Mouse (Mus musculus): ENCODE measurements around the gene Atg16l2. TPM values are rescaled to one million over a fixed set of nuclear protein-coding genes. Genes with fewer than 3 reads are reported as not detected.

Gene Atg16l2
- 8.5 and 14.8 TPM in 2 replicates for polyA plus RNA-seq (2014; fragmentation: Nextera tagmentation; extraction: Ambion mirVana)

GRCm38 (mm10) chr7:101301881-101302456 lies at the start of gene Atg16l2:
Gene Atg16l2, minus strand, starts transcription at chr7:101302251.
- peaks cover 7% of the 10 kb centered on the region; the same call in 1 of the 2 replicates for H3K27me3 ChIP-seq (ENCODE audit: control insufficient read depth, insufficient read depth, low read length)
- peak within 1 kb of the TSS; percentile 65 for H3K4me3 ChIP-seq (ENCODE audit: low read depth, low read length)
- ATAC-seq (ENCODE audit: low FRiP score) (peak; percentile 96), DNase-seq (ENCODE audit: low spot score, missing footprints) (peak; percentile 99)
- no peaks in the 10 kb centered on the region for H3K36me3 ChIP-seq (ENCODE audit: control insufficient read depth, insufficient read depth, low read length)
- peak within 1 kb of the TSS; percentile 65 for H3K4me2 ChIP-seq
- peak within 1 kb of the TSS; percentile 48 for H3K27ac ChIP-seq (ENCODE audit: low read depth, low read length)
- no peaks in the 10 kb centered on the region for H3K9me3 ChIP-seq (ENCODE audit: control insufficient read depth, low read length)
- under 1% methylated on average over 39 of the region's 39 CpGs for WGBS
- peaks cover 16% of the 10 kb centered on the region for H3K4me1 ChIP-seq (ENCODE audit: control insufficient read depth, insufficient read depth, low read length)
- peak within 1 kb of the TSS; percentile 57 for H3K9ac ChIP-seq (ENCODE audit: low read length)

DNA sequence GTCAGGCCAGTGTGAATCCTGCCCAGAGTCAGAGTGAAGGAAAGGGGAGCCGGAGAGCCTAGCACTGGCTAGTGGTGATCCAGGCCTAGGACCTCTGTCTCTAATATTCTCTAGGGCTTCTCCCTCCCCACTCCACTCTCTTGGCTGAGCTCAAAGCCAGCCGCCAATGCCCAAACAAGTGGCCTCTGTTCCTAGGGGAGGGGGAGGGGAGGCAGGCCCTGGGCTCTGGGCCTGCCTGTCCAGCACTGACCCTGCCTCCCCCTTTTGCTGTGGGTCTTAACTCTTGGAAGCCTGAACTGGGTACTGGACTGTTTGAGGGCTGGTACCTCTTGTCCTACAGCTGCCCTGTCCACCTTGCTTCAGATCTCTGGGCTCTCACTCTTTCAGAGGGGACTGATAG lies 47.8 kb upstream of the Atg16l2 start:
- peaks cover 8% of the 10 kb centered on the region for H3K27me3 ChIP-seq (ENCODE audit: control insufficient read depth, insufficient read depth, low read length)
- H3K4me1 ChIP-seq (ENCODE audit: control insufficient read depth, insufficient read depth, low read length): peaks cover 5% of the 10 kb centered on the region; the same call in 1 of the 2 replicates
- 28% methylated on average over 2 of the region's 2 CpGs for WGBS
- DNase-seq (ENCODE audit: low spot score, missing footprints): no peak
- no peak for ATAC-seq (ENCODE audit: low FRiP score)
- no peak overlapping the region for H3K9ac ChIP-seq (ENCODE audit: low read length)
- no peak overlapping the region for H3K4me3 ChIP-seq (ENCODE audit: low read depth, low read length)
- H3K27ac ChIP-seq (ENCODE audit: low read depth, low read length): no peak overlapping the region
- H3K4me2 ChIP-seq: no peak overlapping the region
- H3K36me3 ChIP-seq (ENCODE audit: control insufficient read depth, insufficient read depth, low read length): no peaks in the 10 kb centered on the region
- H3K9me3 ChIP-seq (ENCODE audit: control insufficient read depth, low read length): no peaks in the 10 kb centered on the region

DNA sequence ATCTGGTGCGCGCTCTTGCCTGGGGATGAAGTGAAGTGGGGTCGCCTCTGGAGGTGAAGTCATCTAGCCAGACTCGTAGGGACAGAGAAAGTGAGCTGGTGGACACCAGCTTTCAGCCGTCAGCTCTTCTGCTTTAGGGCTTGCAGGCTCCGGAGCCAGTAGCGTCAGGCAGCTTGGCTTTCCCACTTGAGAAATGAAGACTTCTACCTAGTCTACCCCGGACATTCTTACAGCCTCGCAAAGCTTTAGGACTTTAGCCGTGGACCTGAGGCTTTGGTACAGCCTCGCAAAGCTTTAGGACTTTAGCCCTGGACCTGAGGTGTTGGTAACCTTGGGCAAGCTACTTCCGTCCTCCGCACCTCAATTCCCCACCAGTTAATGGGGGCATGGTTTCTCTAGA lies 46.3 kb upstream of the Atg16l2 start:
- Histone ChIP-seq H3K4me3 (ENCODE audit: low read depth, low read length) (peak overlapping the region; percentile 48), H3K27ac (ENCODE audit: low read depth, low read length) (no peak overlapping the region), H3K4me2 (peak overlapping the region; percentile 96), H3K36me3 (ENCODE audit: control insufficient read depth, insufficient read depth, low read length) (no peaks in the 10 kb centered on the region), H3K9ac (ENCODE audit: low read length) (peak overlapping the region; percentile 59), H3K9me3 (ENCODE audit: control insufficient read depth, low read length) (no peaks in the 10 kb centered on the region), H3K4me1 (ENCODE audit: control insufficient read depth, insufficient read depth, low read length) (peaks cover 5% of the 10 kb centered on the region; the same call in 1 of the 2 replicates), H3K27me3 (ENCODE audit: control insufficient read depth, insufficient read depth, low read length) (peaks cover 8% of the 10 kb centered on the region)
- DNase-seq (ENCODE audit: low spot score, missing footprints): peak; percentile 91
- ATAC-seq (ENCODE audit: low FRiP score): peak; percentile 28
- 2% methylated on average over 13 of the region's 13 CpGs for WGBS

DNA sequence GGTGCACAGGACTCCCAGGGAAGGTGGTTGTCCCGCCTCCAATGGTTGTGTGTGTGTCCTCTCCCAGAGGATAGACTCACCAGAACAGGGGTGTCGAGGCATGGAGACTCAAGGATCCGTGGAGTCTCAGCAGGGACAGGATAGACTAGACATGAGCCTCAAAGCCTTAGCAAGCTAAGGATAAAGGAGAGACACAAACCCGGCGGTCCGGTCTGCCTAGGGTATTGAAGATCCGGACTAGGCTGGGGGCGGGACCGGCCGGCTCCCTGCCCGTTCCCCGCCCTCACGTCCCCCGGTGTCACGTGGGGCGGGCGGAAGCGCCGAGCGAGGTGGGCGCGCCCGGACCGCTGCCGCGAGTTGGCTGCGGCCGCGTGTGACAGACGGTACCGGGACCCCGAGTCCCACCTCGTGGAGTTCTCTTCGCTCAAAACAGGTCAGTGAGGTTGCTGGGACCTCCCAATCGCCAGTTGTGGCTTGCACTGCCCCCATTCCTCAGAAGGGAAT lies 45.8 kb upstream of the Atg16l2 start, which contains the start of gene Arap1:
Arap1 (plus strand) TSS at position 301 of the 504 bp plus-strand sequence.
- H3K9ac ChIP-seq (ENCODE audit: low read length): peak within 1 kb of the TSS; percentile 59
- no peaks in the 10 kb centered on the region for H3K36me3 ChIP-seq (ENCODE audit: control insufficient read depth, insufficient read depth, low read length)
- H3K4me1 ChIP-seq (ENCODE audit: control insufficient read depth, insufficient read depth, low read length): peaks cover 5% of the 10 kb centered on the region; the same call in 1 of the 2 replicates
- H3K27ac ChIP-seq (ENCODE audit: low read depth, low read length): no peak within 1 kb of the TSS
- H3K4me3 ChIP-seq (ENCODE audit: low read depth, low read length): peak within 1 kb of the TSS; percentile 48
- peak within 1 kb of the TSS; percentile 96 for H3K4me2 ChIP-seq
- DNase-seq (ENCODE audit: low spot score, missing footprints) (peak; percentile 95), ATAC-seq (ENCODE audit: low FRiP score) (peak; percentile 74)
- H3K27me3 ChIP-seq (ENCODE audit: control insufficient read depth, insufficient read depth, low read length): peaks cover 8% of the 10 kb centered on the region
- H3K9me3 ChIP-seq (ENCODE audit: control insufficient read depth, low read length): no peaks in the 10 kb centered on the region
- WGBS: under 1% methylated on average over 35 of the region's 35 CpGs

DNA sequence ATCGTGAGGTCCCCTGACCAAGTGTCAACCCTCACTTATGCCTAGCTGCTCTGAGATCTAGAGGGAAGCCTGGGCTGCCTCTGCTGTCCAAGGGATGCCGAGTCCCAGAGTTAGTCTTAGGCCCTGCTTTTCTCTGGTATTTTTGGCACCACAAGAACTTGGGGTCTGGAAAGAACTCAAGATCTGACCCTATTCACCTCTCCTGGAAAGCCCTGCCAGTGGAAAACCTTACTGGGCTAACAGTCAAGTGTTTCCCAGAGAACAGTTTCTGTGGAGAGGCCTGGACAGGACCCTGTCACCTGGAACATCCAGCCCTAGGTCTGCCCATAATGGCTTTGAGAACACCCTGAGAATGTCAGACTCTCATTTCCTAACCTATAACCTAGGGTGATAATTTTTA lies 44.9 kb upstream of the Atg16l2 start:
- no peaks in the 10 kb centered on the region for H3K9me3 ChIP-seq (ENCODE audit: control insufficient read depth, low read length)
- no peaks in the 10 kb centered on the region for H3K36me3 ChIP-seq (ENCODE audit: control insufficient read depth, insufficient read depth, low read length)
- no peak overlapping the region for H3K9ac ChIP-seq (ENCODE audit: low read length)
- ATAC-seq (ENCODE audit: low FRiP score) (no peak), DNase-seq (ENCODE audit: low spot score, missing footprints) (no peak)
- no peak overlapping the region for H3K27ac ChIP-seq (ENCODE audit: low read depth, low read length)
- no peak overlapping the region for H3K4me2 ChIP-seq
- H3K27me3 ChIP-seq (ENCODE audit: control insufficient read depth, insufficient read depth, low read length): peaks cover 8% of the 10 kb centered on the region
- H3K4me1 ChIP-seq (ENCODE audit: control insufficient read depth, insufficient read depth, low read length): peaks cover 5% of the 10 kb centered on the region; the same call in 1 of the 2 replicates
- 68% methylated on average over 2 of the region's 2 CpGs for WGBS
- no peak overlapping the region for H3K4me3 ChIP-seq (ENCODE audit: low read depth, low read length)

- Histone ChIP-seq H3K27me3 (ENCODE audit: control insufficient read depth, insufficient read depth, low read length) (peaks cover 8% of the 10 kb centered on the region), H3K9me3 (ENCODE audit: control insufficient read depth, low read length) (no peaks in the 10 kb centered on the region), H3K36me3 (ENCODE audit: control insufficient read depth, insufficient read depth, low read length) (no peaks in the 10 kb centered on the region), H3K4me2 (no peak overlapping the region), H3K27ac (ENCODE audit: low read depth, low read length) (no peak overlapping the region), H3K4me3 (ENCODE audit: low read depth, low read length) (no peak overlapping the region), H3K4me1 (ENCODE audit: control insufficient read depth, insufficient read depth, low read length) (peaks cover 4% of the 10 kb centered on the region; the same call in 1 of the 2 replicates), H3K9ac (ENCODE audit: low read length) (no peak overlapping the region)
- DNase-seq (ENCODE audit: low spot score, missing footprints) (no peak), ATAC-seq (ENCODE audit: low FRiP score) (no peak)
- WGBS: 73% methylated on average over 4 of the region's 4 CpGs
Measured at GRCm38 (mm10) chr7:101344892-101345291, 42.8 kb upstream of the Atg16l2 start.

DNA sequence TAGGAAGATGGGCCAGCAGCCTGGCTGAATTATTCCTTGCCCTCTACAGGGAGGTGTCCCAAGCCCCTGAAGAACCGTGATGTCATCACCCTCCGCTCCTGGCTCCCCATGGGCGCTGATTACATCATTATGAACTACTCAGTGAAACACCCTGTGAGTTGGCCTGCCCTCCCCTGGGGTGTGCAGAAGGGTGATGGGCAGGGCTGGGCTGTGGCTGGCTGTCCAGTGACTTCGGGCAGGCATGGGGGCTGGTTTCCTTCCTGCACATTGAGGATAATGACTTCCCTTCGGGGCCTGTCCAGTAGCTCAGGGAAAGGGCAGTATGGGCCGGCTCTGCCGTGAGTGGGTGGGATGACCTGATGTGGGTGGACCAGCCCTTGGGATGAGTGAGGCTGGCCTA lies 41.1 kb upstream of the Atg16l2 start:
- Histone ChIP-seq H3K4me2 (no peak overlapping the region), H3K9ac (ENCODE audit: low read length) (no peak overlapping the region), H3K36me3 (ENCODE audit: control insufficient read depth, insufficient read depth, low read length) (no peaks in the 10 kb centered on the region), H3K4me3 (ENCODE audit: low read depth, low read length) (no peak overlapping the region), H3K27me3 (ENCODE audit: control insufficient read depth, insufficient read depth, low read length) (no peaks in the 10 kb centered on the region), H3K4me1 (ENCODE audit: control insufficient read depth, insufficient read depth, low read length) (no peaks in the 10 kb centered on the region; the same call in 1 of the 2 replicates), H3K9me3 (ENCODE audit: control insufficient read depth, low read length) (no peaks in the 10 kb centered on the region), H3K27ac (ENCODE audit: low read depth, low read length) (no peak overlapping the region)
- 85% methylated on average over 7 of the region's 7 CpGs for WGBS
- DNase-seq (ENCODE audit: low spot score, missing footprints) (no peak), ATAC-seq (ENCODE audit: low FRiP score) (no peak)

DNA sequence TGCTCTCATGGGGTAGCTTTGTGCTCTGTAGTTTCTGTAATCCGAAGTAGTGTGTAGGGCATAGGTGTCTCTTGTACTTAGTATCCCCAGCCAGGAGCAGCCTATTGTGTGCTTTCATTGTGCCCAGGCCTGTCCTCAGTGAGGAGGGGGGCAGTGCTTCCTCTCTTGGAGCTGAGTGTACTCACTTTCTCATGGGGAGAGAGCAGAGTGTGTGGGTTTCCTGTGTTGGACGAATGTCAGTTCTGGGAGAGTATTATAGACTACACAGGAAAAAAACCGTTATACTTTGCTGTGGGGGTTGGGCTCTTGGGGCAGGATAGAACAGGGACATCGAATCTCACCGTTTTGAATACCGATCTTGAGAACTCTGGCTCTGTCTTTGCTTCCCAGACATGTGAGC lies 39.4 kb upstream of the Atg16l2 start:
- Histone ChIP-seq H3K27ac (ENCODE audit: low read depth, low read length) (no peak overlapping the region), H3K27me3 (ENCODE audit: control insufficient read depth, insufficient read depth, low read length) (no peaks in the 10 kb centered on the region), H3K4me3 (ENCODE audit: low read depth, low read length) (no peak overlapping the region), H3K36me3 (ENCODE audit: control insufficient read depth, insufficient read depth, low read length) (no peaks in the 10 kb centered on the region), H3K9me3 (ENCODE audit: control insufficient read depth, low read length) (no peaks in the 10 kb centered on the region), H3K4me2 (no peak overlapping the region), H3K4me1 (ENCODE audit: control insufficient read depth, insufficient read depth, low read length) (no peaks in the 10 kb centered on the region), H3K9ac (ENCODE audit: low read length) (no peak overlapping the region)
- WGBS: 80% methylated on average over 6 of the region's 6 CpGs
- ATAC-seq (ENCODE audit: low FRiP score) (no peak), DNase-seq (ENCODE audit: low spot score, missing footprints) (no peak)

DNA sequence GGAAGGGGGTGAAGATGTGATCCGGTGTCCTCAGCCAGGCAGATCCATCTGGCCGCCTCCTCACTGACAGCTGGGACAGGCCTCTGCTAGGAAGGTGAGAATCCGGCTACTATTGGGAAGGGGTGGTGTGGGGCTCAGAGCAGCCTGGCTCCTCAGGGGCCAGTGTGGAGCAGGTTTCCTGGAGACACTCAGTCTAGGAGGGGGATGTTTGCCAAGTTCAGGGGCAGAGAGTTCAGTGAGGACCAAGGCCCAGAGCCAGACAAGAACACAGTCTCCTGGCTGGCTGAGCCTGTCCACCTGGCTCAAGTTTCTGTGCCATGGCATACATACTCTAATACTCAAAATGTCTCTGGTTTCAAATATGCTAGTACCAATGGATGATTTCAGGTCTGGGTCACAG lies 35.4 kb upstream of the Atg16l2 start:
- 85% methylated on average over 3 of the region's 3 CpGs for WGBS
- no peak for DNase-seq (ENCODE audit: low spot score, missing footprints)
- Histone ChIP-seq H3K4me2 (no peak overlapping the region), H3K9ac (ENCODE audit: low read length) (no peak overlapping the region), H3K27me3 (ENCODE audit: control insufficient read depth, insufficient read depth, low read length) (no peaks in the 10 kb centered on the region), H3K27ac (ENCODE audit: low read depth, low read length) (no peak overlapping the region), H3K4me3 (ENCODE audit: low read depth, low read length) (no peak overlapping the region), H3K36me3 (ENCODE audit: control insufficient read depth, insufficient read depth, low read length) (no peaks in the 10 kb centered on the region), H3K9me3 (ENCODE audit: control insufficient read depth, low read length) (no peaks in the 10 kb centered on the region), H3K4me1 (ENCODE audit: control insufficient read depth, insufficient read depth, low read length) (no peaks in the 10 kb centered on the region)
- ATAC-seq (ENCODE audit: low FRiP score): no peak
